Comparison of ENCODE assay signal across 8 mouse cellular contexts in genomic region chr1:33669708-33670141, GRCm38 (mm10). TPM values are rescaled to one million over a fixed set of nuclear protein-coding genes. Genes with fewer than 3 reads are reported as not detected.
DNase-seq lines count a peak whose midpoint lies in the region; ATAC-seq and TF ChIP-seq lines count a peak whose summit lies in the region.

Gene Prim2 (minus strand): TSS chr1:33669795.

- H3K9me3 ChIP-seq in hindbrain, postnatal 0 days (ENCODE audit: low read length) = no peaks in the 10 kb centered on the region
- no peaks in the 10 kb centered on the region for H3K9me3 ChIP-seq in megakaryocyte, embryonic 14.5 days

- peak within 1 kb of the TSS; percentile 90 for H3K27ac ChIP-seq in hindbrain, postnatal 0 days

- peak within 1 kb of the TSS; percentile 73 for H3K4me3 ChIP-seq in hindbrain, postnatal 0 days (ENCODE audit: low read length)
- peak within 1 kb of the TSS; percentile 94 for H3K4me3 ChIP-seq in megakaryocyte, embryonic 14.5 days (replicated peaks)

- H3K4me2 ChIP-seq in hindbrain, postnatal 0 days (ENCODE audit: low read depth, low read length) = peak within 1 kb of the TSS; percentile 92

- TF ChIP-seq CTCF in hindbrain, postnatal 0 days (IDR thresholded peaks at IDR 0.05; ENCODE audit: low read depth) = no peak; the same call in 1 of the 2 replicates

- under 1% methylated on average over 26 of the region's 26 CpGs for WGBS in hindbrain, postnatal 0 days

- DNase-seq in adipocyte (ENCODE audit: low spot score) = peak; percentile 84
- peak; percentile 67 to 74 for DNase-seq in gastrocnemius, adult 8-10 months (ENCODE audit: low spot score in 2 of 2)
- DNase-seq in hindbrain, postnatal 0 days (ENCODE audit: low spot score) = peak; percentile 96
- DNase-seq in left cerebral cortex, adult 9 months (ENCODE audit: low spot score in 2 of 2) = peak; percentile 36 to 82
- peak; percentile 87 to 89 for DNase-seq in right cerebral cortex, adult 2 months (ENCODE audit: low spot score in 2 of 2)
- peak; percentile 90 for DNase-seq in urinary bladder, postnatal 14 days (ENCODE audit: low spot score)

- H3K36me3 ChIP-seq in hindbrain, postnatal 0 days (ENCODE audit: insufficient read depth, low read length) = no peaks in the 10 kb centered on the region
- H3K36me3 ChIP-seq in megakaryocyte, embryonic 14.5 days (replicated peaks; ENCODE audit: low read length) = peaks cover 35% of the 10 kb centered on the region

- peak; percentile 84 for ATAC-seq in common myeloid progenitor, adult 5-6 weeks (replicated peaks; ENCODE audit: low read depth, poor library complexity, severe bottlenecking)
- peak; percentile 92 for ATAC-seq in hindbrain, postnatal 0 days

- H3K4me1 ChIP-seq in hindbrain, postnatal 0 days (ENCODE audit: insufficient read depth, low read length) = no peaks in the 10 kb centered on the region
- H3K4me1 ChIP-seq in megakaryocyte, embryonic 14.5 days = peaks cover 25% of the 10 kb centered on the region

- H3K9ac ChIP-seq in hindbrain, postnatal 0 days (replicated peaks; ENCODE audit: low read length) = peak within 1 kb of the TSS; percentile 75

- H3K27me3 ChIP-seq in hindbrain, postnatal 0 days (ENCODE audit: insufficient read depth, low read length) = no peaks in the 10 kb centered on the region
- peaks cover 5% of the 10 kb centered on the region for H3K27me3 ChIP-seq in megakaryocyte, embryonic 14.5 days (replicated peaks)

RNA-seq across cellular contexts. Expression of gene Prim2, which starts in this region (rescaled TPM):
- 103 and 111 TPM in 2 replicates for total RNA-seq in common myeloid progenitor, adult 5-6 weeks (2017)
- 1 to 10 TPM in 3 of 4 experiments, under 1 TPM in 1; 0.90 to 1.5 (median 1.2) TPM for total RNA-seq in gastrocnemius, adult 8-10 months (2022)
- total RNA-seq in hindbrain, postnatal 0 days (2014; rRNA removed) = 18.8 and 19.0 TPM in 2 replicates
- 17.9 and 18.6 TPM in 2 replicates for polyA plus RNA-seq in hindbrain, postnatal 0 days (2015; fragmentation: Nextera tagmentation; extraction: Ambion mirVana)
- polyA plus RNA-seq in megakaryocyte, embryonic 14.5 days (2012; ENCODE audit: insufficient read depth, low replicate concordance) = 1.4 and 2.1 TPM in 2 replicates

Comparison
In these comparisons a context has a peak if more than half of its experiments do, and no peak if none do; other contexts are left out.
1. Peak in every context shown above with its lines: DNase-seq, ATAC-seq, H3K4me3 ChIP-seq and H3K27ac ChIP-seq.